Mouse (Mus musculus) midbrain, embryonic 16.5 days (tissue): ENCODE data around the gene Klhl4. TPM values are rescaled to one million over a fixed set of nuclear protein-coding genes. Genes with fewer than 3 reads are reported as not detected.

Source experiments
- ATAC-seq: fragments of 200-750 bp; cut with Nextera tagmentation; 2 replicates; pipeline ENCODE4 v1.8.0; 2017; ENCODE audit warnings: moderate TSS enrichment
- H3K27ac ChIP-seq: fragments of 300-500 bp; sonication (generic); 2 replicates; pipeline ENCODE4 v1.5.1; 2014; ENCODE audit warnings: mild to moderate bottlenecking, low read length, mixed read lengths
- H3K27me3 ChIP-seq: fragments of 300-500 bp; sonication (generic); 2 replicates; pipeline ENCODE4 v1.6.1; 2014; ENCODE audit warnings: low read depth, low read length, mixed read lengths; ENCODE audit not compliant: control insufficient read depth, insufficient read depth
- H3K36me3 ChIP-seq: fragments of 300-500 bp; sonication (generic); 2 replicates; pipeline ENCODE4 v1.6.1; 2014; ENCODE audit warnings: mild to moderate bottlenecking, low read length, moderate library complexity, mixed read lengths; ENCODE audit not compliant: control insufficient read depth, insufficient read depth
- H3K4me1 ChIP-seq: fragments of 300-500 bp; sonication (generic); 2 replicates; pipeline ENCODE4 v1.6.1; 2014; ENCODE audit warnings: mild to moderate bottlenecking, low read length, mixed read lengths; ENCODE audit not compliant: control insufficient read depth, insufficient read depth
- H3K4me2 ChIP-seq: fragments of 300-500 bp; sonication (generic); 2 replicates; pipeline ENCODE4 v1.6.1; 2014; ENCODE audit warnings: mild to moderate bottlenecking, low read length, mixed read lengths
- H3K4me3 ChIP-seq: fragments of 300-500 bp; sonication (generic); 2 replicates; pipeline ENCODE4 v1.5.1; 2014; ENCODE audit warnings: low read depth, mild to moderate bottlenecking, low read length, moderate library complexity, mixed read lengths
- H3K9ac ChIP-seq: fragments of 300-500 bp; sonication (generic); 2 replicates; pipeline ENCODE4 v1.6.1; 2014; ENCODE audit warnings: low read depth, low read length, mixed read lengths
- H3K9me3 ChIP-seq: fragments of 300-500 bp; sonication (generic); replicated peaks from 2 replicates; pipeline ENCODE4 v1.6.1; 2014; ENCODE audit warnings: mild to moderate bottlenecking, low read length, mixed read lengths; ENCODE audit not compliant: control insufficient read depth, poor library complexity, severe bottlenecking
- WGBS: fragments of 180-500 bp; shearing (Covaris S2); extraction: QIAGEN DNeasy Blood & Tissue Kit; methylation state at CpG from one replicate; pipeline ENCODE4 v1.1.7; 2014; 5-methylcytosine and 5-hydroxymethylcytosine counted together
- polyA plus RNA-seq: library from polyadenylated mRNA; unstranded; fragments of >200 nt; fragmentation: Nextera tagmentation; extraction: Ambion mirVana; gene quantifications from 2 replicates; pipeline ENCODE4 v1.2.1, GENCODE M21; 2015

The Klhl4 gene
- 9.1 and 9.3 TPM in 2 replicates for polyA plus RNA-seq

- H3K27ac ChIP-seq: peak within 1 kb of the TSS; percentile 55
- no peaks in the 10 kb centered on the region for H3K36me3 ChIP-seq
- H3K9me3 ChIP-seq: no peaks in the 10 kb centered on the region
- WGBS: 26% methylated on average over 14 of the region's 14 CpGs
- H3K4me1 ChIP-seq: no peaks in the 10 kb centered on the region
- peak within 1 kb of the TSS; percentile 54; the same call in 1 of the 2 replicates for H3K9ac ChIP-seq
- peak within 1 kb of the TSS; percentile 52 for H3K4me2 ChIP-seq
- peak; percentile 94 for ATAC-seq
- H3K4me3 ChIP-seq: peak within 1 kb of the TSS; percentile 42
- H3K27me3 ChIP-seq: no peaks in the 10 kb centered on the region
Observed at GRCm38 (mm10) chrX:114473782-114474731, at the start of gene Klhl4. Gene Klhl4, plus strand, starts transcription at chrX:114474333.

- H3K4me3 ChIP-seq: no peak overlapping the region
Observed at GRCm38 (mm10) chrX:114484153-114484552, 10.0 kb downstream of the Klhl4 start.

GRCm38 (mm10) chrX:114486691-114487090 is 12.6 kb downstream of the Klhl4 start:
- no peaks in the 10 kb centered on the region for H3K4me1 ChIP-seq
- no peak overlapping the region for H3K27ac ChIP-seq
- H3K9ac ChIP-seq: no peak overlapping the region
- no peak for ATAC-seq
- no peak overlapping the region for H3K4me3 ChIP-seq
- H3K36me3 ChIP-seq: no peaks in the 10 kb centered on the region
- no peaks in the 10 kb centered on the region for H3K9me3 ChIP-seq
- H3K4me2 ChIP-seq: no peak overlapping the region
- H3K27me3 ChIP-seq: no peaks in the 10 kb centered on the region

More at GRCm38 (mm10) chrX:114484153-114484552, 10.0 kb downstream of the Klhl4 start:
- ATAC-seq: no peak
- Histone ChIP-seq H3K9ac (no peak overlapping the region), H3K4me1 (no peaks in the 10 kb centered on the region), H3K27me3 (no peaks in the 10 kb centered on the region), H3K27ac (no peak overlapping the region), H3K4me2 (no peak overlapping the region), H3K9me3 (no peaks in the 10 kb centered on the region), H3K36me3 (no peaks in the 10 kb centered on the region)

- Histone ChIP-seq H3K27ac (no peak overlapping the region), H3K9ac (no peak overlapping the region), H3K4me1 (no peaks in the 10 kb centered on the region), H3K9me3 (no peaks in the 10 kb centered on the region), H3K4me2 (no peak overlapping the region), H3K4me3 (no peak overlapping the region), H3K36me3 (no peaks in the 10 kb centered on the region), H3K27me3 (no peaks in the 10 kb centered on the region)
- WGBS: 36% methylated on average over 3 of the region's 3 CpGs
- no peak for ATAC-seq
Observed at GRCm38 (mm10) chrX:114558141-114558540, 84.0 kb downstream of the Klhl4 start.

- Histone ChIP-seq H3K9ac (no peak overlapping the region), H3K4me3 (no peak overlapping the region), H3K4me1 (no peaks in the 10 kb centered on the region), H3K27me3 (no peaks in the 10 kb centered on the region), H3K36me3 (no peaks in the 10 kb centered on the region), H3K27ac (no peak overlapping the region), H3K4me2 (no peak overlapping the region), H3K9me3 (no peaks in the 10 kb centered on the region)
- ATAC-seq: no peak
- 42% methylated on average over 1 of the region's 1 CpGs for WGBS
Observed at GRCm38 (mm10) chrX:114582311-114582710, 108.2 kb downstream of the Klhl4 start.
